Mouse (Mus musculus) spleen, postnatal 14 days (tissue): ENCODE results near the gene Hdac9.
A peak's percentile ranks its signal among the peaks of the same experiment; 100 is the strongest.

Experiments used
- DNase-seq, 2 experiments: peaks; one replicate each; pipeline ENCODE4 v3.0.0; 2021 to 2022; ENCODE audit warnings: low spot score in 2 of 2

Hdac9 gene

DNA sequence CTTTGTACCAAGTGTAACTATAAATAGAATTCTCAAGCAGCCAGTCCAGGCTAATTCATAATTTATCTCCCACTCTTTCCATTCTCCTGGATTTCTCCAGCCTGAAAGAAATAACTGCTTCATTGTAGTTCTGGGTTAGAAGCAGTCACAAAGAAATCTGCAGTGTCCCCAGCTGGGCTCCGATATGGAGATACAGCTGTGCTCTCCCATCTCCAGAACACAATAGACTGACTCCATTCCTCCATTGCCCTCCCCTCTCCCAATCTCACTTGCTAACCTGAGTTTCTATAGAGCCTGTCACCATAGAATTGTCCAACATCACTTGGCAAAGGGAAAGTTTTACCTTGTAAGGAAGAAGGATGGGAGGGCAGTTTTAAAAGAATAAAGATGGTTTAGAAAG is 218.9 kb downstream of the Hdac9 start:
- no peak for DNase-seq

DNA sequence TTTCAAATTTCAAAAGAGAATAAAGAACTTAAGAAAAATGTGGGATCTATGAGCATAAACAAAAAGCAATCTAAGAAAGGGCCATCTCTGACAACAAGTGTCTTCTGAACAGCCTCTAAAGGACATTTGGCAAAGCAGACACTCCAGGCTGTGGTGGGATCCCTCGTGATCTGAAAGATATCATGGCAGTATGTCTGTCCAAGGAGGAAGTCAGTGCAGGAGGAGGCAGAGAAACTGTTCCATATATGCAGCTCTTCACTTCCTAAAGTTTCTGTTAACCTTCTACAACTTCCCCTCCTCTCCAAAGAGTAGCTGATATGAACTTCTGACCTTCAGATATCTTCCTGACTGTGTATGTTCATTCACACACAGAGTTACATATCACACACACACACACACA is 220.2 kb downstream of the Hdac9 start:
- no peak for DNase-seq

DNA sequence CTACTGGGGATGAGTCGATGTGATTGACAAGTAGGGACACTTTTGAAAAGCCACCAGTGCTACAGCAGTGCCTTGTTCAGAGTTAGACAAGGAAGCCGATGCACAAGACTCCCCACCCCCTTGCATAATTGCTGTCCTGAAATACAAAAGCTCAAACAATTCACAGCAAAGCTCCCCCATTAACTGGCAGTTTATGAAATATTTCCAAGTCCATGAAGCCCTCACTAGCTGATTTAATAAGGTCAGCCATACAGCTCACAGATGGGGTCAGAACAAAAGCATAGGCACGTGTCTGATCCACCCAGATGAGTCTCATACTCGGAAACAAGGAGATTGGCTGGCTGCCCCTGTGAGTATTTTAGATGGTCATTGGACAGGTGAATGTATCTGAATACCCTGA is 228.0 kb downstream of the Hdac9 start:
- DNase-seq = no peak

DNA sequence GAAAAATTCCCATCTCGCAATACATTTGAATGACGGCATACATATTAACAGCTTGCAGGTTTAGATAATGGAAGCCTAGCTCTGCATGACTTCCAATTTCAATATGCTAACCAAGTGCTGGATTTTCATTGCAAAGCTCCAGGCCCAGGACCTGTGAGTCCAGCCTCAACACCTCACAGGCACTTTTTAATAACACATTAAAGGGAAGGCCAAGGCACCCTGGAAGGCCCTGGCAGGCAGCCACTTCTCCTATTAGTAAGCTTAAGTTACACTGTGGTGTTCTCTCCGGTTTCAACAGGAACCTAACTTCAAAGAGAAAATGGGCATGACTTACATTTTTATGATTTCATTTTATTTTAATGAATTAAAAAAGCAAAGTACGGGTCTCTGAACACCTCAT is 233.5 kb downstream of the Hdac9 start:
- no peak for DNase-seq

DNA sequence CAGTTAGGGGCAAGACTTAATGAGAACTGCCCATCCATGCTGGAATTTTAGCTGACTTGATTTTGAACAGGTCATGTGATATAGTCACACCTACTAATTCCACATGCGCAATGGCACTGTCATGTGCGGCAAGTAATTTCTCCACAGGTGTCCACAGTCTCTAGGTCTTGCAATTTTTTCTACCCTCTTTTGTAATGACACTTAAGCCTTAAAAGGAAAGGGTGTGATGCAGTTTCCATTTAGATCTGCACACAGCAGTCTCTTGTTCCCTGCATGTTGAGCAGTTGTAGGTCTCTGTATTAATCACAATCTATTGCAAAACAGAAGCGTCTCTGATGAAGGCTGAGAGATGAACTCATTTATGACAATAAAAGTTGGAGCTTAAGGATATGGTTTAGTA is 234.2 kb downstream of the Hdac9 start:
- DNase-seq = no peak

DNA sequence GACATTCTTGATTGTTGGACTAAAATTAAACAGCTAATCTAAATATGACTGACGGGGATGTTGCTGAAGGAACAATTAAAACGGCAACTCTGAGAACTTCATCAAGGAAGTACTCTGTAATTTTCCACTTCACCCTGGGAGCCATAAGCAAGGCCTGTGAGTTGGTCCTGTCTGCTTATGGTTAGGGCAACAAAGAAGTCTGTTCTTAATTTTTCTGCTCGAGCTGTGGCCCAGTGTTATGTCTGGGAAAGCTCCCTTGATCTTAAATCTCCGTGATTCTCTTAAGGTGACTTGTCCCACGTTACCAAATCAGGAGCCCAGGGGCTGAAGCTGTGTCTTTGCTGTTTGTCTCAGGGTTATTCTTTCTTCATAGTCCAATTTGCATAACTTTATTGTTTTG is 236.3 kb downstream of the Hdac9 start:
- no peak for DNase-seq

DNA sequence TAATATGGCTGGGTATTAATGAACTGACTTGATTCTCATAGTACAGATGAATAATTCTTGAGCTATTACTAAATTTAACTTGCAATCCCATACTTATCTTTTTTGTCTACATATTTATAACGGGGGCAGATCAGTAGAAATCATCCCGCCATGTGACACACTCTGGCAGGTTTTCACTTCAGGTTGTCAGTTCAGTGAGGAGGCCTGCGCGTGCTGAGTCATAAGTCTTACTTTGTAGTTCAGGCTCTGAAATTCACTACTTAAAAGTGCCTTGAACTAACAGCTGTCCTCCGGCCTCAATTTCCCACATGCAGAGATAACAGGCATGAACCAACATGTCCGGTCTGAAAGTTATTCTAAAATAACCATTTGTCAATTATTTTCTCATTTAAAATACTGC is 239.8 kb downstream of the Hdac9 start:
- DNase-seq = no peak

DNA sequence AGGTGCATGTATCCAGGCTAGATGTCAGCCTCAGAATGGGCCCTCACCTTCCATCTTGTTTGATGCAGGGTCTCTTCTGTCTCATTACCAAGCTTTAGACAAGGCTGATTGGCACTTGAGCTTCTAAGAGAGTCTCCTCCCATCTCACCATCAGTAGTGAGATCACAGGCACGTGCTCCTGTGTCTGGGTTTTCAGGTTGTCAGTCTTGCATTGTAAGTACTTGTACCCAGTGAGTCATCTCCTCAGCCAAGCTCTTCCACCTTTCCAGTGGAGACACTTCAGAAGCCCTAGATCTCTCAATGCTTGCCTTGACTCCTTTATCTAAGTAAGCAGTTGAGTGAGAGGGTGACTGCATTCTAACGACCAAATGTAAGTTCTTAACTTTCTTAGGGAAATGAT is 242.7 kb downstream of the Hdac9 start:
- no peak for DNase-seq

DNA sequence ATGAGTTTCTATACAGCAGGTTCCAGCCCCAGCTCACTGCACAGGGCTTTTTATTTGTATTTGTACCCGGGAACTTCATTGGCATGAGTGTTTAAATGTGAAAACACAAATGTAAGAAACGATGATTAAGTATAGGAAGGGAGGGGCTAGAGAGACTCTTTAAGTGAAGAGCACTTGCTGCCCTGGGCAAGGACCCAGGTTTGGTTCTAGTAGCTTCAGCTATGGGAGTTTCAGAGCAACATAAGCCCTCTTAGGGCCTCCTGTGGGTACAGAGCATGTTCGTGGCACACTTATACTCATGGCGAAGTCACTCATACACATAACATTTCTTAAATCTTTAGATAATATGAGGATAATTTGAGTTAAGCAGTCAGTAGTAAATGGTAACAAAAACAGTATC is 243.4 kb downstream of the Hdac9 start:
- no peak for DNase-seq

DNA sequence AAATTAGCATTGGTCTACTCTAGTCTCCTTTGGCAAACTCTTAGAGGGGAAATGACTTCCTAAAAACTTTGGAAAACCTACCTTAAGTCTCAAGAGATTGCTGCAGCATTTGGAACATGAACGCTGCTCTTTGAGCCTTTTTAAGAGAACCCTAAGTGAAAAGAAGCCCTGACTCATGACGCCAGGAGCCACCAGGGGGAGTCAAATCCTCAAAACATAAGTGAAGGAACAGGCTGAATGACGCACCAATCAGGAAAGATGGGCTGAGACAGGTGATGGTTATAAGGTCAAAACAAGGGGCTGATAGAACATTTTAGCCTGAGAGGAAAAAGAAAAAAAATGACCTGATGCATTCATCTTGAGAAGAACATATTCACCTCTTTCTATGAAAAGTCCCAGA is 252.1 kb downstream of the Hdac9 start:
- peak; percentile 19 to 52 for DNase-seq

DNA sequence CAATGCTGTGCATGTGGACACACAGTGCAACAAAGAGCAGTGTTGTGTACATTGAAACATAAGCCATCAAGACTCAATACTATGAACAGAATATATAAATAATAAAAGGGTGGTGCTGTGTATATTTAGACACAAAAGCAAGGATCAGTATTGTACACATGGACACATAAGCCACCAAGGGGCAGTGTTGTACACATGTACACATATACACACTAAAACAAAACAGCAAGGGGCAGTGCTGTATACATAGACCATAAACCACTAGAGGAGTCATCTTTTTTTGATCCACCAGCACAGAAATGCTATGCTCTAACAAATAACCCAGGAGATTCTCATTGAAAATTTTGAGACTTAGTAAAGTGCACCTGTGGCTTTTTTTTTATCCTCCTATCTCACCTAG is 255.5 kb downstream of the Hdac9 start:
- DNase-seq = no peak

DNA sequence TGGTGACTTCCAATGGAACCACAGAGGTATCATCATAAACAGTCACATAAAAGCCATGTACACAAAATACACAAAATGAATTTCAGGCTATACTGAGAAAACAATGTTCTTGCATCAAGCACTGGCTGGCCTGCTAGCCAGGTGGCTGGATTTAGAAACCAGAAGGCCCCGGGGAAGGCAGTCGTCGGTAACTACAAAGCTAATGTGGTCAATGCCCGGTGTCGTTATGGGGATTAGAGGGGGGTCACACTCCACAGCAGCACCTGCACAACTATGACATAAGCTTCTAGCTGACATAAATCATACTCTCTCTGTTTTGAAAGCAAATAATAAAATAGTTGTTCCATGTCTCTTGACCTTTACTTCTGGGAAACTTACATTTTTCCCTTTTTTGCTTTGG is 256.9 kb downstream of the Hdac9 start:
- no peak for DNase-seq

DNA sequence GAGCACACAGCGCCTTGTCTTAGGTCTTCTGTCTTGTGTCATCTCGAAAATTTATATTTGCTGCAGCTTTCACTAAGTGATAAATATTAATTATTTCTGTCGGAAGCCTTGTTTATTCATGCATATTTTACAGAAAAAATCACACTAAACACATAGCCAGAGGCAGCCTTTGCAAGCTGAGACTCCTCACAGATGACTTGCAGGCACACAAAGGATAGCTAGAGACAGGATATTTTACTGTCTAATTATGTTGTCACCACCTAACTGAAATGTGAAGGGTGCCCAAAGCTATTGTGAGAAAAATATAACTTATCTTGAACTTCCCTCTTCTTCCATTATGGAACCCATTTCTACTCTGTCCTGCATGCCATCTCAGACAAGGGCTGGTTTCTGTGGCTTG is 258.3 kb downstream of the Hdac9 start:
- DNase-seq = no peak

DNA sequence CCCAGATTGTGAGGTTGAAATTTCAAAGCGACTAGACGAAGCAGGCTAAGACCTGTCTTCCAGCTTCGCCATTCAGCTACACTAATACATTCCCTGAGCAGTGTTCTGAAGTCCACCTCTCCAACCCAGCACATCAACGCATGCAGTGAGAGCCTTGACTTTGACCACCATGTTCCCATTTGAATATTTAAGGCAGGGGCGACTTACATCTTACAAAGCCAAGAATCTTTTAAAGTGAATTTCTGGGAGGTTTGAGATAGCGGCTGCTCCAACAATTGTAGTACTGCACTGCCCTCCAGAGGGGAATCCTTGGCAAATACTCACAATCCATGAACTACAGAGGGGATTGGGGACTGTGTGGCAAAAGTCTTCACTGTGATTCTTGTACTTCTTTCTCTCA is 258.8 kb downstream of the Hdac9 start:
- no peak for DNase-seq

DNA sequence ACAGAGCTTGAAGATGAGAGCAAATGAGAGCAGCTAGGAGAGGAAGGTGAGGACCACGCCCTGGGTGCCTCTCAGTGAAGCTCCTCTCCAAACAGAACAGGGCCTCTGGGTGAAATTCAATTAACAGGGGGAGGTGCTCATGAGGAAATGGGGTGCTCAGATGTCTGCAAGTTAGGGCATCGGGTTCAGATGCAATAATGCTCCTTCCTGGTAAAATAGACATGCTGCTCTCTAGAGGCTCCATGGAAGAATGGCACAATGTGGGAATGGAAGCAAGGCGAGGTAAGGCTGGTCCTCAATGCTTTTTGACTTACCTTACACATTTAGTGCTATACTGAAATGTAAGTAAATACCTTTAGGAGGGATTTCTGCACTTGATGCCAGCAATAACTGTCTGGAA is 263.3 kb downstream of the Hdac9 start:
- no peak for DNase-seq

DNA sequence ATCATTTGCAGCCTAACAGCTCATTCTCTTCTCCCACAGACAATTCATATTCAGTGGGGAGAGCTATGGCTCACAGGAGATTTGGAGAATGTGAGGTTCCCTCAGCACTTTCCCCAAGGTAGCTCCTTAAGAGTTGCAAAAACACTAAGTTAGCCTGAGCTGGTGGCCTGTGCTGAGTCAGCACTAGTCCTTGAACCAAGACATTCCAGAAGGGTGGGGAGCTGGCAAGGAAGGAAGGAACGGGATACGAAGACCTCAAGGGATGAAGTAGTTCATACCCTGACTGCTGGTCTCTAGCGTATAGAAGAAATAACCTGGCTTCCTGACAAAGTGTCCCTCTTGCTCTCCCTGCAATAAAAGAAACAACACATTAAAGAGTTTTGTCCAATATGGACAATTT is 268.1 kb downstream of the Hdac9 start:
- DNase-seq = no peak

DNA sequence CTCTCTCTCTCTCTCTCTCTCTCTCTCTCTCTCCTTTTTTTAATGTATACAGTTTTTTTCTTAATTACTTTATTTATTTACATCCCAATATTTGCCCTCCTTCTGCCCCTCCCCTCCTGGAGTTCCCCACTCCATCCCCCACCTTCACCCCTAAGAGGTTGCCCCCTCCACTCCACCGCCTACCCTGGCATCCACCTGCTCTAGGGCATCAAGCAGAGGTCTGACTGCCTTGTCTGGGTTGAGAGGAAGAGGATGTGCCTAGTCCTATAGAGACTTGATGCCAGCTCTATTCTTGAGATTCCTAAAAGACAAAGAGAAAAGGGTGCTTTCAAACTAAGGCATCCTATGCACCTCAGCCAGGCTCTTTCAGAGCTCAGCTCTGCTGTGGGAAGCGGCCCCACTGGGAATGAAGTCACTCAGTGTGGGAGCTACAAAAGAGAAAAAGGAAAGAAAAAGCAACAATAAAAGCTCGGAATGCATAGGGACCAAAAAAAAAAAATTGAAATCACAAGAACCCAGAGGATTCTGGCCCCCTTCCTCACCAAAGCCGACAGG is 275.1 kb downstream of the Hdac9 start:
- no peak for DNase-seq

DNA sequence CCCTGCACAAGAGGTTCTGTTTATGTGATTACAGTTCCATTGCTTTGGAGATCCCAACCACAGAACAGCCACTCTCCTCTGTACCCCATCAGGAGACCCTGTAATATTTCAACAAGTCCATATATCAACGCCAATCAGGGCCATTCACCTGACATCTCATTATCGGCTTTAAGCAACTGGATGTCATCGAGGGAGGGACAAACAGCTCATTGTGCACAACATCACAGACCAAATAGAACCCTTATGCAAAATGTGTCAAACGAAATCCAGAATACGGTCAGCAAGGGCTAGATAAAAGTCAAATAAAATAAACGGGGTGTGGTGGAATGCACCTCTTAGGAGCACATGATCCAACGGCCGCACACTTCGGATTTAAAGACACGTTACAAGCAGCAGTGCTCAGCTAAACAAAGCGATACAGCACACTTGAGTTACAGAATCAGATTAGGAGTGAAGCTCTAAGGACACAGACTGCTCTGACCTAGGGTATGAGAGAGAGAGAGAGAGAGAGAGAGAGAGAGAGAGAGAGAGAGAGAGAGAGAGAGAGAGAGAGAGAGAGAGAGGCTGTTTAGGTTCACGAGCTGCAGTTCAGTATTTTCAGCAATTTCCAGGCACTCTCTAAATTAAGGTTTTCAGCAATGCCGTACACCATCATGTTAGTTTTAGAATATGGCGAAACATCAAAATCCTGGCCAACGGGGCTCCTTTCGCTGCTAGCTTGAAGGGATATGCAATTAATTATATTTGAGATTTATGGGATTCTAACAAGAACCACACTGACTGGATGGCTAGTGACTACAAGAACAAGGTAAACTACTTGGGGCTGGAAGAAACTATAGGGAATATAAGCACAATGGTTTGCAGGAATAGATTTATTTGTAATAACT is 279.4 kb downstream of the Hdac9 start:
- DNase-seq = no peak

DNA sequence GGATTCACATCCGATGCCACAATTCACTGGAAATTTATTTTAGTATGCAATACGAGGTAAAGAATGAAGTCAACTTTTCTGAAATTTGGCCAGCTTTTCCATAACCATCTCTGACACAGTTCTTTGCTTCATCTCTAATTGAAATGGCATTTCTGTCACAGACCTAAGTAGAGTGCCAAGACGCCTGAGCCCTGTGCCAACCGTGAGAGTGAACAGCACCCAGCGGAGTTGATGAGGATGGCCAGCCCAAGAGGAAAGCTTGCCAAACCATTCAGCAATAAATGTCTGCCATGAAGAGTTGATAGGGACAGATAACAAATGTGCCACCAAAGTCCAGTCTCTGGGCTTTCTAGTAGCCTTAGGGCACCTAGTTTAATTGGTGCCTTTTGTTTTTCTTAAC is 297.8 kb downstream of the Hdac9 start:
- no peak for DNase-seq

DNA sequence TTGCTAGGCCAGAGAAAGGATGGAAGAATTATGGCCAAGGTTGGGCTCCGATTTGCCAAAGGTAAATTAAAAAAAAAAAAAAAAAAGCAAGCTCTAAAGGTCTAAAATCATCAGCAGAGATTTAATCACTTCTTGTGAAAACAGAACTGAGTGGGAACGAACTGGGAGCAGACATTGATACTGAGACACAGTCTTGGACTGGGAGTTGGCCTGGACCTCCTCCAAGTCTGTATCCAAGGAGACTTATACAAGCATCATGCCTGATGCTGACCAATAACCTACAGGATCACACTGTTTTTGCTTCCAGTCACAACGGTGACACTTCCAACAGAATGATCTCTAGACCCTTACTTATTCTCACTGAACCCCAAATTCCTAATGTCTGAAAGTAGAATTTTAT is 298.6 kb downstream of the Hdac9 start:
- DNase-seq = no peak

DNA sequence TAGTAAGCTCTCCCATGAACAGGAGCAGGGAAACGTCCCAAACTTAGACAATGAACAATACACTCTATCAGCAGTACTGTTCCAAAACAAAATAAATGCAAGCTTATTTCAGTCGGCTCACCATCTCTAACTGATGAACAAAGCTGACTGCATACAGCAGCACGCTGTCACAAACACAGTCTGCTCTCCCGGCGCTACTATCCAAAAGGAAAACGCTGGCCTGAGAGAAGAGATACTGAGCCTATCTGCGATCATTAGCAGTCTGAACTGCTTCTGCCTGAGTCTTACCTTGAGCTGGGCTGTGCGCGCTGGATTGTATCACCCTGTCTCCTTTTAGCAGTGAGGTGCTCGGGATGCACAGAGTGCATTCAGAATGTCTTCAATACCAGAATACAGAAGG is 299.1 kb downstream of the Hdac9 start:
- no peak for DNase-seq

DNA sequence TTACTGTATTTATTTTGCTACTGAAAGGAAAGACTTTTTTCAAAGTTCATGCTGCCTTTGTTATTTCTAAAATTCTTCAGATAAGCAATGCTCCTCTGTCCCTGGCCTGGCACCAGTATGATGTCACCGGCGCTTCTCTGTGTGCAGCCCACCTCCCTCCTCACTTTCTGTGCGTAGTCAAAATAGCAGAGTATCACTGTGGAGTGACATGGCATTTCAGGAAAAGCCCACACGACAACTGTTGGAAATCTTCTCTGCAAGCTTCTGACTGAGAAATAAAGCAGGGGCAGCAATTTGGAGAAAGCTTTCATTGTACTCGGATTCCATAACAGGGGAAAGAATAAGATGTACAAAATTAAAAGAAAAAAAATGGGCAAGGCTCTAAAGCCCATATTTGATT is 302.1 kb downstream of the Hdac9 start:
- DNase-seq = no peak

DNA sequence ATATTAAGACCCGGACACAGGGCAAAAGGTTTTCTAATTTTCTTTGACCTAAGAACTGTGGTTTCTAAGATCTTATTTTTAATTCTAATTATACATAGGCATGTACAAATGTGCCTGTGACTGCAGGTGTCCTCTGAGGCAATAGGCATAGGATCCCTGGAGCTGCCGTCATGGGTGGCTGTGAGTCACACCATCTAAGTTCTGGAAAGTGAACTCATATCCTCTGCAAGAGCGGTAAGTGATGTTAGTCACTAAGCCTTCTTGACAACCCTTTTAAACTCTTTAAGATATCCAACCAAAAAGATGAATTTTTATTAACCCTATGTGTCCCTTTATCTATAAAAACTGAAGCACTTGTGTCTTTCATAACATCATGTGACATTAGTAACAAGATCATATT is 304.4 kb downstream of the Hdac9 start:
- no peak for DNase-seq

DNA sequence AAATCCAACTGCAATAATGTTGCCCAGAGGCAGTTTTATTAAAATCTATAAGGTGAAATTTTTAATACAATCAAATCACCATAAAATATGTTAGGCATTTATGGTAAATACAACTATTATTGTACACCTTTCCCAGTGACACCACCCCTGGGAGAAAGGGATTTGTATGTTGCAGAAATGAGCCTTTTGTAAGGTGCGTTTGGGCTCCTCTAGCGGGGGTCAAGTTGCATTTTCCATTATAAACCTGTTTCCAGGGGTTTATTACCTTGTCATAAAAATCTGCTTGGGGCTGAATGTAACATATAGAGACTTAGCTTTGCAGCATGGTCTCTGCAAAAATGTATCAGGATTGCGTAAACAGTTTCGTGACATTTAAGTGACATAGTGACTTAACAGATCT is 312.4 kb downstream of the Hdac9 start:
- no peak for DNase-seq
